Mouse (Mus musculus) liver, adult 2 months (tissue): ENCODE data around the gene Bche. TPM values are rescaled to one million over a fixed set of nuclear protein-coding genes. Genes with fewer than 3 reads are reported as not detected.

Source experiments
- DNase-seq: peaks from one replicate; pipeline ENCODE4 v3.0.0-alpha.2; 2011; ENCODE audit warnings: low read depth, low spot score; ENCODE audit errors: extremely low read depth
- H3K27ac ChIP-seq: fragments of 200-500 bp; replicated peaks from 2 replicates; pipeline ENCODE4 v1.5.1; 2012; ENCODE audit warnings: low read depth, mild to moderate bottlenecking, control low read depth, inconsistent platforms, low read length; ENCODE audit not compliant: insufficient read depth
- H3K27me3 ChIP-seq: fragments of 200-500 bp; 2 replicates; pipeline ENCODE4 v1.6.1; 2012; ENCODE audit warnings: mild to moderate bottlenecking, moderate library complexity, low read length, inconsistent platforms; ENCODE audit not compliant: control insufficient read depth, insufficient read depth
- H3K36me3 ChIP-seq: fragments of 200-500 bp; 2 replicates; pipeline ENCODE4 v1.6.1; 2012; ENCODE audit warnings: low read length, inconsistent platforms; ENCODE audit not compliant: control insufficient read depth, insufficient read depth
- H3K4me1 ChIP-seq: fragments of 200-500 bp; 2 replicates; pipeline ENCODE4 v1.6.1; 2011; ENCODE audit warnings: low read length; ENCODE audit not compliant: control insufficient read depth, insufficient read depth
- H3K4me3 ChIP-seq: fragments of 200-500 bp; 2 replicates; pipeline ENCODE4 v1.5.1; 2011; ENCODE audit warnings: low read depth, mild to moderate bottlenecking, control low read depth, low read length, moderate library complexity; ENCODE audit not compliant: insufficient read depth
- H3K79me2 ChIP-seq: fragments of 200-500 bp; 2 replicates; pipeline ENCODE4 v1.6.1; 2012; ENCODE audit warnings: inconsistent platforms, mild to moderate bottlenecking, low read length, moderate library complexity; ENCODE audit not compliant: control insufficient read depth, insufficient read depth
- H3K9ac ChIP-seq: fragments of 200-500 bp; 2 replicates; pipeline ENCODE4 v1.6.1; 2012; ENCODE audit warnings: low read depth, mild to moderate bottlenecking, control low read depth, inconsistent platforms, low read length
- CTCF ChIP-seq: fragments of 200-500 bp; IDR thresholded peaks from 2 replicates; pipeline ENCODE4 v1.5.1; 2011; ENCODE audit warnings: low read depth, low read length, control low read depth
- POLR2A ChIP-seq: fragments of 200-500 bp; IDR thresholded peaks from 2 replicates; pipeline ENCODE4 v1.6.1; 2011; ENCODE audit warnings: low read length, control low read depth; ENCODE audit not compliant: insufficient read depth; ENCODE audit errors: extremely low read depth
- WGBS: fragments of 180-500 bp; shearing (Covaris S2); methylation state at CpG from one replicate; pipeline ENCODE4 v1.1.7; 2018; 5-methylcytosine and 5-hydroxymethylcytosine counted together
- polyA plus RNA-seq: library from polyadenylated mRNA; depleted of rRNA; stranded (reverse); fragments of >200 nt; gene quantifications from 2 replicates; pipeline ENCODE4 v1.2.3, GENCODE M21; 2012; rRNA removed
- total RNA-seq: library from RNA; depleted of rRNA; stranded (reverse); fragments of >200 nt; gene quantifications from 2 replicates; pipeline ENCODE4 v1.2.3, GENCODE M21; 2014; rRNA removed

Gene Bche
- total RNA-seq (118 and 125 TPM in 2 replicates), polyA plus RNA-seq (13.8 and 21.4 TPM in 2 replicates)

DNA sequence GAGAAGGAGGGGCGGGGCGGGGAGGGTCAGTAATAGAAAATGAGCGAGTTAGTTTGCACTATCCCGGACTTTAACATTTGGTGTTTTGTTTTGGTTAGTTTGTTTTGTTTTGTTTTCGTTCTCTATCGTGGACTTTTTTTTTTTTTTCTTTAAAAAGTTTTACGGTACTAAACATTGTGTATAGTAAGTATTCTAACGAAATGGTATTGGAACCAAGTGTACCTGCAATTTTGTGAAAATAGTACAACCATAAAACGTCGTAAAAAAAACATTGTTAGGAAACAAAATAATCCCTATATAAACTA, at the start of gene Bche:
Gene Bche (minus strand): TSS at position 6 of the 305 bp plus-strand sequence.
- Histone ChIP-seq H3K27me3 (no peaks in the 10 kb centered on the region), H3K27ac (peak within 1 kb of the TSS; percentile 90), H3K9ac (peak within 1 kb of the TSS; percentile 75), H3K4me3 (peak within 1 kb of the TSS; percentile 52), H3K36me3 (no peaks in the 10 kb centered on the region), H3K79me2 (no peaks in the 10 kb centered on the region), H3K4me1 (peaks cover 4% of the 10 kb centered on the region)
- TF ChIP-seq POLR2A (no peak), CTCF (no peak)
- no peak for DNase-seq
- WGBS: 8% methylated on average over 10 of the region's 10 CpGs

DNA sequence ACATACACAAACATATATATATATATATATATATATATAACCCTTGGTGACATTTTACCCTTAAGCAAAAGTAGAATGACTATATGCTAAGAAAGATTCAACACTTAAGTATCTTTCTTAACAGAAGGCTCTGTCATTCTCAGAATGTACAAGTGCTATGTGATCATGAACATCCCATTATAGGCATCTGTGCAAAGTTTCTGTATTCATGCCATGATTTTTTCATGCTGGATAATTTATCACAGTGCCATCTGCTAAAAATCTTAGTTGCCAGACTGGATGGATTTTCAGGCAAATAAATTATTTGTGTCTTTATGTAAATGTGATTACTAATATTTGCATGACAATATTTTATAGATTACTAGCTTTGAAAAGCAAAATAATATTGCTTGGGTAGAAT, 33.8 kb upstream of the Bche start:
- Histone ChIP-seq H3K36me3 (no peaks in the 10 kb centered on the region), H3K9ac (no peak overlapping the region), H3K27ac (no peak overlapping the region), H3K27me3 (no peaks in the 10 kb centered on the region), H3K4me1 (no peaks in the 10 kb centered on the region), H3K4me3 (no peak overlapping the region), H3K79me2 (no peaks in the 10 kb centered on the region)
- TF ChIP-seq POLR2A (no peak), CTCF (no peak)
- no peak for DNase-seq

DNA sequence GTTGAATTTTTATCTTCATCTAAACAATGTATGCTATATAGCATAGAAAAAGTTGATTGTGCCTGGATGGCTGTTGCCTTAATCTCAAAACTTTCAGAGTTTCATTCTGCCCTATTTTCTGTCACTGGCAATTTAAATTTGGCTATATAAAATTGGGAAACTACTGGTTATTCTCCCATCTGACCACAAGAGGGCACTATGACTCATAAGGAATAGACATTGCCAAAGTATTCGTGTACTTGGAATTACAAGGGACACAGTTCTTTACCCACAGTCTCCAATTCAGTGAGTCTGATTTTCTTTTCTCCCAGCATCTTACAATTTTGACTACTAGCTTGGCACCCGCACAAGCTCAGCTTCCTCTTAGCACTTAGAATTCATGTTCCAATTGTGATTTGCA, 23.5 kb upstream of the Bche start:
- DNase-seq: peak; percentile 51

DNA sequence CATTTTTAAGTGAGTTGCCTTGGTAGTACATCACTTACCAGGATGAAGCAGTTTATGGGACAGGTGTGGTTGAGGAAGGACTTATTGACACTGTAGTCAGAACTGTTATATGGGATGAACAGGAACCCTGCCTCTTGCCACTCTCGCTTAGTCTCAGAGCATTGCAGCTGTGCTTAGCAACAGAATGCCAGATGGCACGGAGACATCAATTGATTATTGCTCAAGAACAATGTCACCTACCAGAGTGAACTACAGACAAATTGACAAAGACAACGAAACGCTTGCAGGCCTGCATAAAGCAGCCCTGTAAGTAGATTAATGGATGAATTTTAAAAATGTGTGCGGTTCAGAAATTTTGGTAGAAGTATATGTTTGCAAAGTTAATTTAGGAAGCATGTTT, 21.3 kb upstream of the Bche start:
- Histone ChIP-seq H3K4me3 (no peak overlapping the region), H3K27ac (no peak overlapping the region), H3K36me3 (no peaks in the 10 kb centered on the region), H3K9ac (no peak overlapping the region), H3K27me3 (no peaks in the 10 kb centered on the region), H3K79me2 (no peaks in the 10 kb centered on the region), H3K4me1 (no peaks in the 10 kb centered on the region; the same call in 1 of the 2 replicates)
- TF ChIP-seq POLR2A (no peak), CTCF (no peak)
- peak; percentile 92 for DNase-seq
- WGBS: 33% methylated on average over 5 of the region's 5 CpGs

More for the DNA sequence above, 23.5 kb upstream of the Bche start:
- no peak overlapping the region for H3K4me3 ChIP-seq
- H3K4me1 ChIP-seq: no peaks in the 10 kb centered on the region
- no peaks in the 10 kb centered on the region for H3K36me3 ChIP-seq
- 42% methylated on average over 2 of the region's 2 CpGs for WGBS
- H3K27me3 ChIP-seq: no peaks in the 10 kb centered on the region
- no peak overlapping the region for H3K9ac ChIP-seq
- H3K79me2 ChIP-seq: no peaks in the 10 kb centered on the region
- no peak overlapping the region for H3K27ac ChIP-seq
- TF ChIP-seq POLR2A (no peak), CTCF (peak; percentile 34; the same call in 1 of the 2 replicates)

DNA sequence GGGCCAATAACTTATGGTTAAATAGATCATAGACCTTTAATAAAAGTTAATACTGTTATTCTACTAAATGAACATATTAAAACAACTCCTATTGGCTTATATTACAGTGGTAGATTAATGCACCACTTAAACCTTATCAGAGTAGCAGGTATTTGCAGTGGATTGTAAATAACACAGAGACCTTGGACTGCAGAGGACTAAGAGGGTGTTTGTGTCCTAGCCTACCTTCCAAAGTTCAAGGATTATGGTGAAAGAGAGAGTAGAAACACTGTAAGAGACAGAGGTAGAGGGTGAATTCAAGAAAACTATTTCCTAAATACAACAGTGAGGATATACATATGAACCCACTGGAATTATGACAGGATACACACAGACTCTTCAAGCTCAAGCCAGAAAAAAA, 17.5 kb upstream of the Bche start:
- no peak overlapping the region for H3K4me3 ChIP-seq
- H3K79me2 ChIP-seq: no peaks in the 10 kb centered on the region
- H3K9ac ChIP-seq: no peak overlapping the region
- H3K36me3 ChIP-seq: no peaks in the 10 kb centered on the region
- TF ChIP-seq CTCF (no peak), POLR2A (no peak)
- peak; percentile 87 for DNase-seq
- H3K27me3 ChIP-seq: no peaks in the 10 kb centered on the region
- H3K27ac ChIP-seq: no peak overlapping the region
- H3K4me1 ChIP-seq: no peaks in the 10 kb centered on the region; the same call in 1 of the 2 replicates

DNA sequence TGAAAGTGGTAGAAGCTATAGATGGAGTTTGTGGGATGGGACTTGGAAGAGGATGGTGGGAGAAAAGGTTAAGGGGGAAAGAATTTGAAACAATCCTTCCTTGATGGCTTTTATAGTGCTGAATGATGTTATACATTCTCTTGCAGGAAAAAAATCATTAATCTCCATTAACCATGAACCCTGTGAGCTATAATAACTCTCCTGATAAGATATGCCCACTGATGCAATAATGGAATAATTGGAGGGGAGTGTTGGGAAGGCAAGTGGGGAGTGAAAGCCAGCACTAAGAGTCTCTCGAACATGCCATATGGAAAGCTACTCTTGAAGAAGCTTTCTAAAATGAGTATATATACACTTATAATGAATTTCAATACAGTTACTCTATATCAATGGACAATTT, 16.7 kb upstream of the Bche start:
- Histone ChIP-seq H3K36me3 (no peaks in the 10 kb centered on the region), H3K9ac (no peak overlapping the region), H3K27me3 (no peaks in the 10 kb centered on the region), H3K4me3 (no peak overlapping the region), H3K27ac (no peak overlapping the region), H3K4me1 (no peaks in the 10 kb centered on the region; the same call in 1 of the 2 replicates), H3K79me2 (no peaks in the 10 kb centered on the region)
- WGBS: 94% methylated on average over 1 of the region's 1 CpGs
- DNase-seq: no peak
- TF ChIP-seq CTCF: no peak
- TF ChIP-seq POLR2A: no peak
